In genomic region chr9:37406372-37406771, GRCm38 (mm10) we compare ENCODE assay signal across 8 mouse cellular contexts. TPM values are rescaled to one million over a fixed set of nuclear protein-coding genes. Genes with fewer than 3 reads are reported as not detected.
DNase-seq lines count a peak whose midpoint lies in the region; ATAC-seq lines count a peak whose summit lies in the region.

No protein-coding gene starts in this region.

- ATAC-seq in frontal cortex, adult (ENCODE audit: low TSS enrichment), result peak; percentile 74
- ATAC-seq in hematopoietic stem cell, adult 5-6 weeks (replicated peaks in 1 of 2; ENCODE audit: insufficient read depth in 1 of 2, low FRiP score in 2 of 2, low TSS enrichment in 1 of 2, low read depth in 1 of 2, poor library complexity in 2 of 2, severe bottlenecking in 2 of 2), result peak; percentile 40 to 68; a peak in 3 of 4 replicates
- peak; percentile 52 for ATAC-seq in neutrophil, adult 5-6 weeks (ENCODE audit: extremely low read depth, insufficient number of reproducible peaks, low FRiP score, poor library complexity, severe bottlenecking)

- no peak for DNase-seq in frontal cortex, postnatal 36 days (ENCODE audit: low spot score in 2 of 2)
- DNase-seq in 416B (ENCODE audit: low read depth), result peak; percentile 57
- peak; percentile 63 for DNase-seq in brain, adult 2 months (ENCODE audit: low read depth, low spot score)
- DNase-seq in right cerebral cortex, postnatal 25 days, result no peak
- DNase-seq in ovary, postnatal 14 days (ENCODE audit: low spot score), result no peak

RNA-seq across cellular contexts. Expression of gene Robo4, which starts 4.7 kb away (rescaled TPM):
- total RNA-seq in hematopoietic stem cell, adult 5-6 weeks (2017), result 6.2 and 13.4 TPM in 2 replicates
- total RNA-seq in neutrophil, adult 5-6 weeks (2017), result 0.12 TPM in 1 of 2 replicates, not detected in the other

RNA-seq across cellular contexts. Expression of gene Robo3, which starts 26.7 kb away (rescaled TPM):
- 1.4 and 2.3 TPM in 2 replicates for total RNA-seq in hematopoietic stem cell, adult 5-6 weeks (2017)
- not detected in 2 replicates for total RNA-seq in neutrophil, adult 5-6 weeks (2017)

RNA-seq across cellular contexts. Expression of gene Hepacam, which starts 39.2 kb away (rescaled TPM):
- not detected in 2 replicates for total RNA-seq in hematopoietic stem cell, adult 5-6 weeks (2017)
- total RNA-seq in neutrophil, adult 5-6 weeks (2017), result not detected in 2 replicates

RNA-seq across cellular contexts. Expression of gene Ccdc15, which starts 58.1 kb away (rescaled TPM):
- 18.2 and 20.9 TPM in 2 replicates for total RNA-seq in hematopoietic stem cell, adult 5-6 weeks (2017)
- total RNA-seq in neutrophil, adult 5-6 weeks (2017), result 13.5 and 15.1 TPM in 2 replicates

Comparison
In these comparisons a context has a peak if more than half of its experiments do, and no peak if none do; other contexts are left out.
1. DNase-seq: peak in 416B (single experiment) and brain, adult 2 months (single experiment); none in frontal cortex, postnatal 36 days (0 of 2), right cerebral cortex, postnatal 25 days (single experiment) and ovary, postnatal 14 days (single experiment).
2. Peak in every context shown above with its lines, with median percentiles within 50 percentile points of each other: ATAC-seq.